6 mouse cellular contexts compared by ENCODE assay signal in genomic region chr1:88648742-88649141, GRCm38 (mm10).
"Had no signal": no experiment of that assay in that cellular context is flagged by ENCODE, and none has a peak within 500 bp of the region (broad histone marks: within the 10 kb centered on the region; RNA-seq: fewer than 3 reads in every experiment).

No protein-coding gene starts in this region.

- DNase-seq: liver, postnatal 0 days; lung, adult 2 months; lung, postnatal 14 days; lung, postnatal 36 days; right cerebral cortex, postnatal 14 days; thymus, adult 2 months had no signal
